Mouse (Mus musculus): Measurements from ENCODE around the gene Tbc1d10b. TPM values are rescaled to one million over a fixed set of nuclear protein-coding genes. Genes with fewer than 3 reads are reported as not detected.

The Tbc1d10b gene
- total and polyA plus RNA-seq, 3 experiments = 18.2 to 28.0 (median 25.6) TPM

DNA sequence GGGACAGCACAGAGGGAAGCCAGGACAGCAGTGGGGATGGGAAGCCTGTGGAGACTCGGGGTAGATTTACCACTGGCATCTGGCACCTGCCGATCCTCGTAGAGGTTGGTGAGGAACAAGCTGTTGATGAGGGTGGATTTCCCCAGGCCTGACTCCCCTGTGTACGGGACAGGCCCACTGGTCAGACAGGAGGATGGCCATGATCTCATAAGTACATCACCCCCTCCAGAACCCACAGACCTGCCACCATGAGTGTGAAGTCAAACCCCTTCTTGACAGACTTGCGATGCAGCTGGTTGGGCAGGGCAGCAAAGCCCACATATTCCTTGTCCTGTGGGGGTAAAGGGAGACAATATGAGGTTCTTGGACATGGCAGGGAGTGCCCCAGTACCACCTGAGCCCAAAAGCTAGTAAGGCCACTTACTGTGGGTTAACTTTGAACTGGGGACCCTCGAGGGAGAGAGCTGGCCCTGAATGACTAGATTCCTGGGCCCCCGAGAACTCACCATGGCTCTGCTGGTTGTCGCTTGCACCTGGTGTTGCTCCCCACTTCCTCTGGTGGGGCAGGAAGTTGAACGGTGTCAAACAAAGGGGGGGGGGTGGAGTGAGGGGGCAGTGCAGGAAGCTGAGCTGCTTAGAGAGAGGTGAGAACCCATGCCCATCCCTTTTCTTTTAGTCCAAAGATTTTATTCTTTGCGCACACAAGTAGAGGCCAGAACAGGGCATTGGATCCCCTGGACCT, 9.8 kb upstream of the Tbc1d10b start (continued):
- TF ChIP-seq HCFC1 (IDR thresholded peaks at IDR 0.05; ENCODE audit: low read depth, low read length) (peak; percentile 55; the same call in 1 of the 2 replicates), JUN (IDR thresholded peaks at IDR 0.05; ENCODE audit: insufficient read depth, low read depth, low read length) (no peak), UBTF (IDR thresholded peaks at IDR 0.05; ENCODE audit: low read depth, low read length) (0 out of 2 replicates have a peak, but pooled peaks have one; percentile 15), BHLHE40 (IDR thresholded peaks at IDR 0.05; ENCODE audit: low read depth, low read length) (peak; percentile 42), CHD2 (IDR thresholded peaks at IDR 0.05; ENCODE audit: low read length) (no peak; the same call in 1 of the 2 replicates), E2F4 (IDR thresholded peaks at IDR 0.05; ENCODE audit: insufficient replicate concordance, low read depth, low read length) (no peak), GABPA (IDR thresholded peaks at IDR 0.05; ENCODE audit: insufficient replicate concordance, low read depth, low read length) (no peak), MXI1 (IDR thresholded peaks at IDR 0.05; ENCODE audit: low read depth, low read length) (peak; percentile 22; the same call in 1 of the 2 replicates), EP300 (IDR thresholded peaks at IDR 0.05; ENCODE audit: low read length) (no peak)

DNA sequence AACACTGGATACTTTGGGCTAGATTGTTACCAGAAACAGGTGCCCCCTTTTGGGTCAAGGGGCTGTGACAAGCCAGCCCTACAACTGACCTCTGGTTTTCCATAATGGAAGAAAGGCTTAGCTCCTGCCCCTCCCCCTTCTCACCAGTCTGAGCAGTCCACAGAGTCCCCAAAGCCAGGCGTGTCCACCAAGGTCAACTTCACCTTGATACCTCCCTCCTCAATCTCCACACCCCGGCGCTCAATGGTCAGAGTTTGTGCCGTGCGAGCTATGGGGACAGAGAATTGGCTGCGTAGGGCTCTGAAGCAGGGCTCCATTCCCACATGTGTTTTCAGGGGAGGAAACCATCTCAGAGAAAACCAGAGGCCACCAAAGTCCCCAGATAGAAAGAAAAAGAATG, 9.2 kb upstream of the Tbc1d10b start:
- H3K4me2 ChIP-seq (ENCODE audit: insufficient read depth, low read depth, poor library complexity, severe bottlenecking) = peak overlapping the region; percentile 81
- H3K79me2 ChIP-seq (replicated peaks; ENCODE audit: control insufficient read depth, extremely low read depth, insufficient read depth, poor library complexity, severe bottlenecking) = peaks cover 18% of the 10 kb centered on the region
- H3K9ac ChIP-seq (ENCODE audit: insufficient read depth, low read depth) = peak overlapping the region; percentile 62
- peaks cover 4% of the 10 kb centered on the region for H3K9me3 ChIP-seq (replicated peaks; ENCODE audit: low read length)
- peak overlapping the region; percentile 67 to 80 (median 70) for H3K4me3 ChIP-seq (replicated peaks in 1 of 3; ENCODE audit: low read depth in 2 of 3, low read length in 2 of 3, poor library complexity in 1 of 3)
- in situ Hi-C loops (cut with MboI; ENCODE audit: low pct_ligation_motif_present, low pct_unique_long_range_greater_than_20kb, low sequenced_read_pairs) = no loop called here
- H3K27ac ChIP-seq (ENCODE audit: insufficient read depth, low read depth) = peak overlapping the region; percentile 75; the same call in 1 of the 2 replicates
- H3K36me3 ChIP-seq (replicated peaks in 1 of 2; ENCODE audit: control insufficient read depth in 1 of 2, insufficient read depth in 1 of 2, low read length in 1 of 2) = peaks cover 26 to 43% of the 10 kb centered on the region in 2 experiments
- DNase-seq (ENCODE audit: extremely low read depth) = no peak
- no peaks in the 10 kb centered on the region for H3K27me3 ChIP-seq (replicated peaks)
- peaks cover 19 to 63% of the 10 kb centered on the region in 2 experiments for H3K4me1 ChIP-seq (ENCODE audit: control insufficient read depth in 1 of 2, insufficient read depth in 2 of 2)
- dilution Hi-C loops (cut with MboI; ENCODE audit: extremely low pct_ligation_motif_present, extremely low pct_unique_long_range_greater_than_20kb, low sequenced_read_pairs) = no loop called here
- no peak for TF ChIP-seq CTCF (conservative IDR thresholded peaks at IDR 0.05 in 1 of 2, IDR thresholded peaks at IDR 0.05 in 1 of 2; ENCODE audit: low read depth in 2 of 2, low read length in 2 of 2)
- TF ChIP-seq UBTF (IDR thresholded peaks at IDR 0.05; ENCODE audit: low read depth, low read length) = 0 out of 2 replicates have a peak, but pooled peaks have one; percentile 4

DNA sequence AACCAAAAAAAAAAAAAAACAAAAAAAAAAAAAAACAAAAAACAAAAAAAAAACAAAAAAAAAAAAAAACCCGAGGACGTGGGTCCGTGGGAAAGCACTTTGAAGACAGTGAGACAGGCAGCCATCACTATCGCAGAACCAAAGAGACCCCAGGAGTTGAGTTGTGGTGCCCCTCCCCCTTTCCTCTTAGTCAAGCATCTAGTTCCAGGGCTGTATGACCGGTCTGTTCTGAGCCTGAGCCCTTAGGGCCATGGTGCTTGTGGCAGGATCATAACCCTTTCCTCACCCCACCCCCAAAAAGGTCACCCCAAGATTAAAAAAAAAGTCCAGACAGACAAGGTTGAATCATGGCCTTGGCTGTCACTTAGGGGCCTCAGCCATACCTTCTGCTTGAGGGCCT, 8.0 kb upstream of the Tbc1d10b start:
- H3K9me3 ChIP-seq (replicated peaks; ENCODE audit: low read length) = no peaks in the 10 kb centered on the region
- H3K27ac ChIP-seq (ENCODE audit: insufficient read depth, low read depth) = no peak overlapping the region
- H3K27me3 ChIP-seq (replicated peaks) = no peaks in the 10 kb centered on the region
- H3K79me2 ChIP-seq (replicated peaks; ENCODE audit: control insufficient read depth, extremely low read depth, insufficient read depth, poor library complexity, severe bottlenecking) = peaks cover 18% of the 10 kb centered on the region
- TF ChIP-seq TCF12 (IDR thresholded peaks at IDR 0.05; ENCODE audit: low read depth, low read length) (no peak), SMC3 (IDR thresholded peaks at IDR 0.05; ENCODE audit: low read depth, low read length) (no peak), ZKSCAN1 (IDR thresholded peaks at IDR 0.05; ENCODE audit: borderline replicate concordance, low read depth, low read length) (no peak), NELFE (IDR thresholded peaks at IDR 0.05; ENCODE audit: low read depth, low read length) (no peak), IRF4 (IDR thresholded peaks at IDR 0.05; ENCODE audit: low read depth, low read length) (no peak), CTCF (conservative IDR thresholded peaks at IDR 0.05 in 1 of 2, IDR thresholded peaks at IDR 0.05 in 1 of 2; ENCODE audit: low read depth in 2 of 2, low read length in 2 of 2) (no peak), BHLHE40 (IDR thresholded peaks at IDR 0.05; ENCODE audit: low read depth, low read length) (no peak), TBP (conservative IDR thresholded peaks at IDR 0.05; ENCODE audit: low read depth, low read length) (no peak)
- peaks cover 26 to 44% of the 10 kb centered on the region in 2 experiments for H3K36me3 ChIP-seq (replicated peaks in 1 of 2; ENCODE audit: control insufficient read depth in 1 of 2, insufficient read depth in 1 of 2, low read length in 1 of 2)
- no peak overlapping the region for H3K9ac ChIP-seq (ENCODE audit: insufficient read depth, low read depth)
- dilution Hi-C loops (cut with MboI; ENCODE audit: extremely low pct_ligation_motif_present, extremely low pct_unique_long_range_greater_than_20kb, low sequenced_read_pairs) (no loop called here), in situ Hi-C loops (cut with MboI; ENCODE audit: low pct_ligation_motif_present, low pct_unique_long_range_greater_than_20kb, low sequenced_read_pairs) (no loop called here)
- H3K4me2 ChIP-seq (ENCODE audit: insufficient read depth, low read depth, poor library complexity, severe bottlenecking) = peak overlapping the region; percentile 81; the same call in 1 of the 2 replicates
- DNase-seq (ENCODE audit: extremely low read depth) = no peak
- H3K4me3 ChIP-seq (replicated peaks in 1 of 3; ENCODE audit: low read depth in 2 of 3, low read length in 2 of 3, poor library complexity in 1 of 3) = no peak overlapping the region
- H3K4me1 ChIP-seq (ENCODE audit: control insufficient read depth in 1 of 2, insufficient read depth in 2 of 2) = peaks cover 19 to 64% of the 10 kb centered on the region in 2 experiments
